Mouse (Mus musculus) forelimb bud, embryonic 11.5 days (tissue): ENCODE measurements around the gene Gm4565.
"Not testable (repeated sequence)": the region's sequence is repeated elsewhere in the genome, so short reads cannot be mapped to it uniquely, and the experiment has no call there.

Source experiments
- DNase-seq: peaks from one replicate; pipeline ENCODE4 v3.0.0-alpha.2; 2012; ENCODE audit warnings: low read depth, low spot score

The Gm4565 gene

DNA sequence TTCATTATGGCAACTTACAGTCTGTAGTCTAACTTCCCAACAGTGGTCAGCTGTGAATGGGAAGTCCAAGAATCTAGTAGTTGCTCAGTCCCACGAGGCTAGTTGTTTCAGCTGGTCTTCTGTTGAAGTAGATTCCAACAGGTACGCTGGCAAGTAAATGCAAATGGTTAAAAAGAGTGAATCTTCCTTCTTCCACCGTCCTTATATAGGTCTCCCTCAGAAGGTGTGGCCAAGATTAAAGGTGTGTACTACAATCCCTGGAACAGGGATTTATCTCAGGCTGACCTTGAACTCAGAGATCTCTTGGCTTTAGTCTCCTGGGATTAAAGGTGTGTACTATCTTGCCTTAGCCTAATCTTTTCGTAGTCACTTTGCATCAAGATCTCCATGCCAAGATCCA is at the start of gene Gm4565:
Gene Gm4565, minus strand, starts transcription at position 101 of the 400 bp plus-strand sequence.
- DNase-seq, result not testable (repeated sequence)

DNA sequence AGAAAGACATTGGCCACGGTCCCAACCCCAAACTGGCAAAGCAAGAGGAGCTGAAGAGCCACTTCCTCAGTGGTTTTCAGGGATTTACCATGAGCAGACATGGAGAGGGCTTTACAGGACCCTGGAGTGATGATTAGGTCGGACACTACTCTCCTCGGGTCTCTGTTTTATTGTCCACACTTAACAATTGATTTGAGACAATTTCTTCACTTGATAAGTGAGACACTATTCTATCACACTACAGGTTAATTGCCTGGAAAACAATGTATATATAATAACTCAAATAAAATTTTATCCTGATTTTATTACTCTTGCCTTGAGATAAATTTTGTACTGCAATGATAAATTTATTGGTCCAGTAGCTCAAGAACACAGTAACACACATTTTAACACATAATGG is 22.7 kb downstream of the Gm4565 start, which contains the start of gene Gm4201:
Gene Gm4201, minus strand, starts transcription at position 101 of the 400 bp plus-strand sequence.
- DNase-seq, result not testable (repeated sequence)

DNA sequence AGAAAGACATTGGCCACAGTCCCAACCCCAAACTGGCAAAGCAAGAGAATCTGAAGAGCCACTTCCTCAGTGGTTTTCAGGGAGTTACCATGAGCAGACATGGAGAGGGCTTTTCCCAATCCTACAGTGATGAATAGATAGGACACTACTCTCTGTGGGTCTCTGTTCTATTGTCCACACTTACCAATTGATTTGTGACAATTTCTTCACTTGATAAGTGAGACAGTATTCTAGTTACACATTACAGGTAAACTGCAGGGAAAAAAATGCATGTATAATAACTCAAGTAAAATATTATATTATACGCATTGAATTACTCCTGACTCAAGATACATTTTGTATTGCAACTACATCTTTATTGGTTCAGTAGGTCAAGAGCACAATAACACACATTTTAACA is 53.1 kb downstream of the Gm4565 start, which contains the start of gene Gm8677:
Gene Gm8677, minus strand, starts transcription at position 101 of the 400 bp plus-strand sequence.
- not testable (repeated sequence) for DNase-seq
